8 mouse cellular contexts compared by ENCODE assay signal in genomic region chr11:102025991-102026660, GRCm38 (mm10). TPM values are rescaled to one million over a fixed set of nuclear protein-coding genes. Genes with fewer than 3 reads are reported as not detected.
A peak's percentile ranks its signal among the peaks of the same experiment; 100 is the strongest.
DNase-seq lines count a peak whose midpoint lies in the region; ATAC-seq and TF ChIP-seq lines count a peak whose summit lies in the region.

No protein-coding gene starts in this region.

- H3K4me1 ChIP-seq in kidney, embryonic 16.5 days (ENCODE audit: insufficient read depth, low read length), result peaks cover 27% of the 10 kb centered on the region
- peaks cover 9% of the 10 kb centered on the region for H3K4me1 ChIP-seq in cortical plate, adult 2 months (ENCODE audit: control insufficient read depth, insufficient read depth, low read length)
- peaks cover 16% of the 10 kb centered on the region for H3K4me1 ChIP-seq in intestine, embryonic 15.5 days (replicated peaks)
- peaks cover 47% of the 10 kb centered on the region for H3K4me1 ChIP-seq in neural tube, embryonic 15.5 days

- H3K9ac ChIP-seq in kidney, embryonic 16.5 days (replicated peaks; ENCODE audit: low read length), result peak overlapping the region; percentile 75
- peak overlapping the region; percentile 76 for H3K9ac ChIP-seq in intestine, embryonic 15.5 days
- H3K9ac ChIP-seq in neural tube, embryonic 15.5 days (replicated peaks), result peak overlapping the region; percentile 61

- ATAC-seq in kidney, embryonic 16.5 days (ENCODE audit: low FRiP score, low TSS enrichment), result peak; percentile 28
- ATAC-seq in intestine, embryonic 15.5 days, result no peak
- ATAC-seq in neural tube, embryonic 15.5 days (ENCODE audit: low FRiP score), result peak; percentile 14; the same call in 1 of the 2 replicates

- DNase-seq in kidney, adult 8-10 months, result no peak
- peak; percentile 41 for DNase-seq in MN1 (ENCODE audit: low spot score)
- no peak for DNase-seq in layer of hippocampus, postnatal 36 days
- DNase-seq in spleen, postnatal 36 days (ENCODE audit: low spot score in 2 of 2), result no peak

- peak overlapping the region; percentile 63 for H3K4me3 ChIP-seq in kidney, embryonic 16.5 days (ENCODE audit: low read length)
- peak overlapping the region; percentile 90 for H3K4me3 ChIP-seq in cortical plate, adult 2 months (ENCODE audit: insufficient read depth, low read length)
- H3K4me3 ChIP-seq in intestine, embryonic 15.5 days (replicated peaks), result peak overlapping the region; percentile 65
- H3K4me3 ChIP-seq in neural tube, embryonic 15.5 days (replicated peaks), result peak overlapping the region; percentile 58

- peaks cover 24% of the 10 kb centered on the region for H3K27me3 ChIP-seq in kidney, embryonic 16.5 days (ENCODE audit: insufficient read depth, low read length)
- H3K27me3 ChIP-seq in intestine, embryonic 15.5 days (replicated peaks), result no peaks in the 10 kb centered on the region
- no peaks in the 10 kb centered on the region for H3K27me3 ChIP-seq in neural tube, embryonic 15.5 days (replicated peaks)

- TF ChIP-seq CTCF in cortical plate, adult 2 months (IDR thresholded peaks at IDR 0.05; ENCODE audit: extremely low read depth, insufficient read depth, low read length), result no peak

- no peaks in the 10 kb centered on the region for H3K9me3 ChIP-seq in kidney, embryonic 16.5 days (ENCODE audit: low read length)
- H3K9me3 ChIP-seq in intestine, embryonic 15.5 days, result no peaks in the 10 kb centered on the region
- no peaks in the 10 kb centered on the region for H3K9me3 ChIP-seq in neural tube, embryonic 15.5 days (replicated peaks)

- WGBS in kidney, embryonic 16.5 days, result 3% methylated on average over 23 of the region's 23 CpGs
- 4% methylated on average over 22 of the region's 23 CpGs for WGBS in intestine, embryonic 15.5 days
- WGBS in neural tube, embryonic 15.5 days, result 2% methylated on average over 23 of the region's 23 CpGs

- TF ChIP-seq POLR2A in cortical plate, adult 2 months (IDR thresholded peaks at IDR 0.05; ENCODE audit: extremely low read depth, insufficient read depth, low read length), result no peak

- peak overlapping the region; percentile 96 for H3K4me2 ChIP-seq in kidney, embryonic 16.5 days (replicated peaks; ENCODE audit: low read depth, low read length)
- H3K4me2 ChIP-seq in intestine, embryonic 15.5 days (replicated peaks), result peak overlapping the region; percentile 94
- peak overlapping the region; percentile 69 for H3K4me2 ChIP-seq in neural tube, embryonic 15.5 days

- H3K27ac ChIP-seq in kidney, embryonic 16.5 days (ENCODE audit: low read length), result peak overlapping the region; percentile 76
- 0 out of 2 replicates have a peak overlapping the region, but pooled peaks have one; percentile 68 for H3K27ac ChIP-seq in cortical plate, adult 2 months (ENCODE audit: insufficient read depth, low read length)
- H3K27ac ChIP-seq in intestine, embryonic 15.5 days, result peak overlapping the region; percentile 71
- H3K27ac ChIP-seq in neural tube, embryonic 15.5 days (replicated peaks), result peak overlapping the region; percentile 93

- no peaks in the 10 kb centered on the region for H3K36me3 ChIP-seq in kidney, embryonic 16.5 days (ENCODE audit: insufficient read depth, low read length)
- no peaks in the 10 kb centered on the region for H3K36me3 ChIP-seq in intestine, embryonic 15.5 days
- H3K36me3 ChIP-seq in neural tube, embryonic 15.5 days, result peaks cover 14% of the 10 kb centered on the region; the same call in 1 of the 2 replicates

RNA-seq across cellular contexts. Expression of gene Mpp3, which starts 2.1 kb away (rescaled TPM):
- 7.2 and 9.0 TPM in 2 replicates for polyA plus RNA-seq in kidney, embryonic 16.5 days (2015; fragmentation: Nextera tagmentation; extraction: Ambion mirVana)
- 57.9 and 60.4 TPM in 2 replicates for polyA plus RNA-seq in cortical plate, adult 2 months (2012; rRNA removed)
- polyA plus RNA-seq in intestine, embryonic 15.5 days (2015; fragmentation: Nextera tagmentation; extraction: Ambion mirVana), result 7.6 and 7.9 TPM in 2 replicates
- 49.6 and 56.6 TPM in 2 replicates for polyA plus RNA-seq in neural tube, embryonic 15.5 days (2015; fragmentation: Nextera tagmentation; extraction: Ambion mirVana)
- 10 to 100 TPM; 88.5 to 90.2 TPM for total RNA-seq in layer of hippocampus, postnatal 36 days (2021)

RNA-seq across cellular contexts. Expression of gene Cd300lg, which starts 15.2 kb away (rescaled TPM):
- 1.3 and 1.8 TPM in 2 replicates for polyA plus RNA-seq in kidney, embryonic 16.5 days (2015; fragmentation: Nextera tagmentation; extraction: Ambion mirVana)
- polyA plus RNA-seq in cortical plate, adult 2 months (2012; rRNA removed), result 0.15 and 0.19 TPM in 2 replicates
- 0.98 and 1.6 TPM in 2 replicates for polyA plus RNA-seq in intestine, embryonic 15.5 days (2015; fragmentation: Nextera tagmentation; extraction: Ambion mirVana)
- 0.64 and 0.88 TPM in 2 replicates for polyA plus RNA-seq in neural tube, embryonic 15.5 days (2015; fragmentation: Nextera tagmentation; extraction: Ambion mirVana)
- total RNA-seq in layer of hippocampus, postnatal 36 days (2021), result not detected

RNA-seq across cellular contexts. Expression of gene Dusp3, which starts 39.3 kb away (rescaled TPM):
- polyA plus RNA-seq in kidney, embryonic 16.5 days (2015; fragmentation: Nextera tagmentation; extraction: Ambion mirVana), result 39.6 and 39.7 TPM in 2 replicates
- 162 and 171 TPM in 2 replicates for polyA plus RNA-seq in cortical plate, adult 2 months (2012; rRNA removed)
- polyA plus RNA-seq in intestine, embryonic 15.5 days (2015; fragmentation: Nextera tagmentation; extraction: Ambion mirVana), result 25.6 and 26.5 TPM in 2 replicates
- polyA plus RNA-seq in neural tube, embryonic 15.5 days (2015; fragmentation: Nextera tagmentation; extraction: Ambion mirVana), result 26.4 and 28.9 TPM in 2 replicates
- total RNA-seq in layer of hippocampus, postnatal 36 days (2021), result 100 to 1,000 TPM; 138 to 158 TPM

RNA-seq across cellular contexts. Expression of gene Cfap97d1, which starts 42.0 kb away (rescaled TPM):
- polyA plus RNA-seq in kidney, embryonic 16.5 days (2015; fragmentation: Nextera tagmentation; extraction: Ambion mirVana), result not detected in 2 replicates
- not detected in 2 replicates for polyA plus RNA-seq in cortical plate, adult 2 months (2012; rRNA removed)
- polyA plus RNA-seq in intestine, embryonic 15.5 days (2015; fragmentation: Nextera tagmentation; extraction: Ambion mirVana), result not detected in 2 replicates
- not detected in 2 replicates for polyA plus RNA-seq in neural tube, embryonic 15.5 days (2015; fragmentation: Nextera tagmentation; extraction: Ambion mirVana)
- not detected for total RNA-seq in layer of hippocampus, postnatal 36 days (2021)

RNA-seq across cellular contexts. Expression of gene Sost, which starts 59.3 kb away (rescaled TPM):
- polyA plus RNA-seq in kidney, embryonic 16.5 days (2015; fragmentation: Nextera tagmentation; extraction: Ambion mirVana), result 0.76 and 0.80 TPM in 2 replicates
- polyA plus RNA-seq in cortical plate, adult 2 months (2012; rRNA removed), result 0.09 and 0.10 TPM in 2 replicates
- 0.13 TPM in 2 replicates for polyA plus RNA-seq in intestine, embryonic 15.5 days (2015; fragmentation: Nextera tagmentation; extraction: Ambion mirVana)
- 0.23 TPM in 1 of 2 replicates, not detected in the other for polyA plus RNA-seq in neural tube, embryonic 15.5 days (2015; fragmentation: Nextera tagmentation; extraction: Ambion mirVana)
- not detected for total RNA-seq in layer of hippocampus, postnatal 36 days (2021)
